Mouse (Mus musculus): ENCODE data around the gene Perm1. TPM values are rescaled to one million over a fixed set of nuclear protein-coding genes. Genes with fewer than 3 reads are reported as not detected.
A peak's percentile ranks its signal among the peaks of the same experiment; 100 is the strongest.

The Perm1 gene
- total RNA-seq (2022) = 100 to 1,000 TPM; 327 to 378 (median 333) TPM

DNA sequence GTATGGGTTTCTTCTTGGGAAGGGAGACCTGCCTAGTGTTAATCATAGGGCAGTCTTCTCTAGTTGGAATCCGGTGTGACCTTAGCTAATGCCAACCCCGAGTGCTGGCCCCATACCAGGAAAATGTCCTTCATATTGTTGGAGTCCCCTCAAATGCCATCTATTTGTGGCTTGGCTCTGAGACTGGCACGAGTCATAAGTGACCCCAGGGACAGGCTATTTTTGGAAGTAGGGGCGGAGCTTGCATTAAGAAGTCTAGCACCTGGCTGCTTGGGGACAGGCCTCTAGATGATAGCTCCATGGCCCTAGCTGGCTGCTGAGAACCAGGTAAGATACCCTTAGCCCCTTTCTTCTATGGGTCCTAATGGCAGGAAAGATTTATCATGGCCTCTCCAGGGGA lies at the start of gene Perm1:
Gene Perm1, plus strand, starts transcription at position 220 of the 400 bp plus-strand sequence.
- peak; percentile 80 for DNase-seq (ENCODE audit: low spot score)

DNA sequence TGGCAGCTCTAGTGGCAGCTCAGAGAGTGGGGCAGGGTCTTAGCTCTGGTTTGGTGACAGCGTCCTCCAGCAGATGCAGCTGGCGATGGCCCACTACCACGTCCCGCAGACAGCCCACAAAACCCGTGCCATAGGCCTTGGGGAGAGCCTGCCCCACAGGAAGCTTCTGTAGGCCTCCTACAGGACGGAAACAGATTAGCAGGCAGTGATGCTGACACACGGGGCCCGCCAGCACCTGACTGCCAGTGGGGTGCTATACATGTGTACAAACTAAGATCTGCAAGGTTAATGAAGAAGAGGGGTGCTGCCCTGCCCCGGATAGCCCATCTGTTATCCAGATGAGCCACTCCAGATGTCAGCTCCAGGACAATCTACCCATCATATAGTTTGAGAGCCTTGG lies 49.2 kb upstream of the Perm1 start:
- no peak for DNase-seq (ENCODE audit: low spot score)

DNA sequence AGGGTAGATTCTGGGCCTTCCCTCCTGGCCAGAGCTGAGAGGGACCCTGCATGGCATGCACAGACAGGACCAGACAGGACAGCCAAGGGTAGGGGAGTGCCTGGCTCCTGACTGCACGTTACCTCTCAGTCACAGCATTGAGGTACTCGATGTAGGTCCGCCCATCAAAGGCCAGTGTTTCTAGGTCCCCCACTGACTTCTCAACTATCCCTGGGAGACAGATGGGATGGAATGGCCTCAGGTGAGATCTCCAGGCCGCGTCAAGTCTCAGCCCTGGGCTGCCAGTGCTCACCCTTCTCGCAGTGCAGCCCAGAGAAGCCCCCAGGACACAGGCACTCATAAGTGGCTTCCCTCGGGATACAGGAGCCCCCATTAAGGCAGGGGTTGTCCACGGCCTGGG lies 47.1 kb upstream of the Perm1 start:
- no peak for DNase-seq (ENCODE audit: low spot score)

DNA sequence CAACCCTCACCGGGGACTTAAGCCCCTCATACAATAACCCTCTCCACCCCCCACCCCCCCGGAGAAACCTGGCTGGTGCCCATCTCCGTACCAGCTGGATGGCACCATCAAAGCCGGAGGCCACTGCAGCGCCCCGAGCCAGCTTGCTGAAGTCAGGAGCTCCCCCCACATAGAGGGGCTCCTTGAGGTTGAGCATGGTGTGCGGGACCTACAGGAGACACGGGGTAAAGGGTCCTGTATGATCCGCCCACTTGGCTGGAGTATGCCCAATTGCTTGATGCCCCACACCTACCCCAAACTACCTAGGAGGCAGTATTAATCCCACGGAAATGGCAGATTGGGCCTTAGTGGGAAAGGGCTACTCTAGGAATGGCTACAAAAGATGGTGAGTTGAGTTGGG lies 46.5 kb upstream of the Perm1 start:
- no peak for DNase-seq (ENCODE audit: low spot score)

DNA sequence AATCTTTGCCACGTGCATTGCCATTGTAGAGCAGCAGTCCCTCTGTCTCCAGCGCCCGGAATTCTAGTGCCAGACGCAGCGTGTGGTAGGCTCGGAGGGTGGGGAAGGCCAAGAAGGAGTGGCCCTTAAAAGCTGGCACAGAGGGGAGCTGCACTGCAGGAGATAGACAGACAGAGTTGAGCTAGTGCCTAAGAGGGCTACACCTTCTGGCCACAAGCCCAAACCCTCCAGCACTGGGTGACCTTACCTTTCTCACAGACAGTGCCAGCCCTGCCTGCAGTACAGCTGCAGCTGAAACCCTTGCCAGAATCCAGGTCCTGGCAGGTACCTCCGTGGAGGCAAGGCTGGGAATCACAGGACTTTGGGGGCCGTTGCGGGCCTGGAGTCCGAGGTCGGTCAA lies 43.8 kb upstream of the Perm1 start:
- peak; percentile 66 for DNase-seq (ENCODE audit: low spot score)

DNA sequence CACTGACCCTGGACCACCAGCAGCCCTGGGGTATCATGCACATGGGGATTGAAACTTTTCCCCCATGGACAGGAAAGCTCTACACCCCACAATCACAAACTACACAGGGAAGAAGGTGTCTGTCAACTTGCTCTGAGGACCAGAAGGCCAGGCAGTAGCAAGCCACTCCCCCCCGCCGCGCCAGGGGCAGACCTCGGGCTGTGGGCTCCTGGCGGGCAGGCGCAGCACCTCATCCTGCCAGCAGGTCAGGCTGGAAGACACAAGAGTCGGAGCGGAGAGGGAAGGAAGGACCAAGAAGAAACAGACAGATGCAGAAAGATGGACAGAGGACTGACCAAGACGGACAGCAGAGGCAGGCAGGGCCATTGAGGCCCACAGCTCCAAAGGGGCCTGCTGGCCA lies 38.0 kb upstream of the Perm1 start:
- no peak for DNase-seq (ENCODE audit: low spot score)

DNA sequence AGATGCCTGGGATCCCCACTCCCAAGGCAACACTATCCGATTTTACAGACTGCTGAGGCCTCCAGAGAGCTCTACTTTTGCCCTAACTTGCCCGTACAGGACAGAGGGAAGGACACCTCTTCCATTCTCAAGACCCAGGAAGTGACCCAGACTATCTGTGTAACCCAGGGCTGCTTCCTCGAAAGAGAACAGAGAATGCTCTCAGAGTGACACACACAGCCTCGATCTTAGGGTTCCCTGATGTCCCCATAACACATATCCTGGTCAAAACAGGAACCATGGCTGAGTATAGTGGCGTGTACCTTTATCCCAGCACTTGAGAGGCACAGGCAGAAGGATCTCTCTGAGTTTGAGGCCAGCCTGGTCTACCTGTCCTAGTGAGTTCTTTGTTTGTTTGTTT lies 31.9 kb upstream of the Perm1 start:
- DNase-seq (ENCODE audit: low spot score) = no peak

DNA sequence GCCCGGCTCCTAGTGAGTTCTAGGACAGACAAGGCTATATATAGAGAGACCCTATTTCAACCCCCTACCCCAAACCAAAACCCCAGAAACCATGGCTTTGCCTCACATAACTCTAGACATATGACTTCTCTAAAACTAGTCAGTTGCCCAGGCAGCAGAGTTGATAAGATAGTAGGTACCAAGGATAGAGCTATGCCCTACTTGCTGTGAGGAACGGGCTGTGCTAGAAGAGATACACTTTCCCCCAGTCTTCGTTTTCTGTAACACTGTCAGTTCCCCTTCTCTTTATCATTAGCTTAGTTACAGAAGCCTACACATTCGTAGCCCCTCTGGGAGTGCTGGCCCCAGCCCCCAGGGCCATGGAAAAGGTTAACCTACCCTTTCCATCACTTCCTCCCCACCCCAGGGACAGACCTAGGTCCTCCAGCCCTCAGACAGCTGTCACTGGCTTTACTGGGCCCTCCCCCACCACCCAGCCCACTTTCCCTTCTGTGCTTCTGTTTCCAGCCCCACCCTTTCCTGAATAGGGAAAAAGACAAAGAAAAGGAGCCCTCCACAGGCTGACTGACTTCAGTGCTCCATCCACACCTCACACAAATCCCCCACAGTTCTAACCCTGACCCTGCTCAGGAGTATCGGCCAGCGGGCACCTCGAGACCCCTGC lies 31.2 kb upstream of the Perm1 start:
- no peak for DNase-seq (ENCODE audit: low spot score)

DNA sequence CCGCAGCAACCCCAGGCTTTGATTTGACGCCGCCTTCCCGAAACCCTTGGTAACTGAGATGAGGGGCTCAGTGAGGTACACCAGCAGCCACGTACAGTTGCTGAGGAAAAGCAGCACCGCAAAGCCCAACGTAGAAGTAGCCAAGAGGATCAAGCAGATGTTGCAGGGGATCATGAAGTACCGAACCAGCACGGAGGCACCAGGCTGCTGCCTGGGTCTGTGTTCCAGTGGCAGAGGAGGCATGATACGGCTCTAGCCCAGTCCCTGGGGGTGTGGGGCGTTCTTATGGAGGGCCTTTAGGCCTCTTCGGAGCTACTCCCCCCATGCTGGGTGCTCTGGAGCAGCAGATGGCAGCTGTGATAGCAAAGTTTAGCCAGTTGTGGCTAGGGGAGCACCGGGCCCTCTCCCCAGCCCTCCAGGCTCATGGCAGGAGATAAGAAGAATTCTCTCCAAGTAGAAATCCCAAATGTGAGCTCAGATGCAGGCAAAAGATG lies 30.2 kb upstream of the Perm1 start:
- no peak for DNase-seq (ENCODE audit: low spot score)

DNA sequence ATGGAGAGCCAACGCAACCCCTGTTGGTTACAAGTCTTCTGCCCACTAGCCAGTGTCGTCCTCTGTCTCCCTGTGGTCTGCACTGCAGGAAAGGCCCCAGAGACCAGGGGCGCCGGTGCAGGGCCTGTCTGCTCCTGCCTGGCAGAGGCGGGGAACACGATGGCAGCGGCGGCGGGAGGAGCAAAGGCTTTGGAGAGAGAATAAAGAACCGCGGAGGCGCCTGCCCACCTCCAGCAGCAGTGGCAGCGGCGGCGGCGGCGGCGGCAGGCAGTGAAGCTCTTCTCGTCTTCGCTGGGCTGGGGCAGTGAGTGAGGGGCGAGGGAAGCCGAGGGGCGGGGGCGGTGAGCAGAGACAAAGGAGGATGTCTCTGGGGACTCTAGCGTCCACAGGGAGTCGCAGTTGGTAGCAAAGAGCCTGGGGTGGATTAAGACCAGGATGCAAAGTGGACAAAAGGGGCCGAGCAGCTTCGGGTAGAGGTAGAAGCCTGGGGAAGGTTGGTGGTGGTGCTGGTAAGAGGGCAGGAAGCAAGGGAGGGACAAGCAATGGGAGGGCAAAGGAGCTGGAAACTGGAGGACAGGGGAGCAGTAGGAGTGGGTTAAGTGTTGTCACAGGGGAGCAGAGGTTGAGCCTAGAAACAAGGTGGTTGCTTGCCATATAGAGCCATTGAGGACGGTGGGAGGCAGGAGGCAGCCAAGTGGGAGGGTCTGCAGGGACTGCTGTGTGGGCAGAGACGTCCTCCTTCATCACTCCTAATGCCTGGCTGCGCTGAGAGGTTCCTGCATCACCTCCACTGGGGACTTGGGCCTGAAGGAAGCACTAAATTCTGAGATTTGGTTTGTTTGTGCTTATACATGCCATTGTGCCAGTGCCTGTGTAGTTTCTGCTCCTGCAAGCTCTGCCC lies 29.5 kb upstream of the Perm1 start:
- no peak for DNase-seq (ENCODE audit: low spot score)

DNA sequence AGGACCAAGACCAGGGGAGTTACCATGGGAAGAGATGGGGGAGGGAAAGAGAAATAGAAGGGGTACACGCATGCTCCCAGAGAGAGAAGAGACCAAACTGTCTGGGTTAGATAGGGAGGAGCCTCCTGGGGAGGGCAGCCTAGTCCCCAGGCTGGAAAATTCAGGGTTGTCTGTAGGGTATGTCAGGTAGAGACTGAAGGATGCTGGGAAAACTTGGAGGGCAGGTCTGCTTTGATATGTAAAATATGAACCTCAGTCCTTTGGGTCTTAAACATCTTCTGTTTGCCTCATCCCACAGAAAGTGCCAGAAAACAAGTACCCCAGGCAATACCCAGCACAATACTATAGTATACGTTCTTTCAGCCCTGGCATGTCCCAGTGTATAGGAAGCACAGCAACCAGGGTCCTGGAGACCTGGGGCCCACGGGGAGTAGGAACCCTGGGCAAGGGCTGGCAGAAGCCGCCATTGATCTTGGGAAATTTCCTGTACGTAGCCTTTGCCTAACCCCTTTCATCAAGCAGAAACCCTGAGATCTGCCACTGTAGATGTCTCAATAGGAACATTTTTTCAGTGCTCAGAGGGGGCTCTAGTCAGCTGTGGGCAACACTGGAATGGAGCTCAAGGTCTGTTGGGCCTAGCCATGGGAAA lies 27.4 kb upstream of the Perm1 start:
- no peak for DNase-seq (ENCODE audit: low spot score)

DNA sequence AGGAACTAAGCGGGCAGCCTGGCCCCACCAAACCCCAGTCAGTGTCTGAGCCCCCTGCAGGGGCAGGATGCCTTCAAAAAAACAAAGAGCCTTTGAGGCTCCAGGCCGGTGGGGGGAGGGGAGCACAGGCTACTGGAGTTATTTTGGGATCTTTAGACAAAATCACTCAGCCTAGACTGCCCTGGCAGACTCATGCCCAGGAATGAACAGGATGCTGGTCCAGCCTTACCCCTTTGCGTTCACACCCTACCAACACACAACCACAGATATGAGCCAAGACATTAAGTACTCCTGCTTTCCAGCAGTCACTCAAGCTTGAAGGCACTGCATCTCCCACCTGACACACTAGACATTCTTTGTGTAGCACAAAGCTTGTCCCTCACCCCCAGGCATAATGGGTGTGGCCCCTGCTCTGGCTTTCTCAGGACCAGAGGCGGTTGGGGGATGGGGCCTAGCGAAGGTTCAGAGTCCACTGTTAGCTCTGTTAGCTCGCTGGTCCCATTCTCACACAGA lies 26.8 kb upstream of the Perm1 start:
- DNase-seq (ENCODE audit: low spot score) = no peak

DNA sequence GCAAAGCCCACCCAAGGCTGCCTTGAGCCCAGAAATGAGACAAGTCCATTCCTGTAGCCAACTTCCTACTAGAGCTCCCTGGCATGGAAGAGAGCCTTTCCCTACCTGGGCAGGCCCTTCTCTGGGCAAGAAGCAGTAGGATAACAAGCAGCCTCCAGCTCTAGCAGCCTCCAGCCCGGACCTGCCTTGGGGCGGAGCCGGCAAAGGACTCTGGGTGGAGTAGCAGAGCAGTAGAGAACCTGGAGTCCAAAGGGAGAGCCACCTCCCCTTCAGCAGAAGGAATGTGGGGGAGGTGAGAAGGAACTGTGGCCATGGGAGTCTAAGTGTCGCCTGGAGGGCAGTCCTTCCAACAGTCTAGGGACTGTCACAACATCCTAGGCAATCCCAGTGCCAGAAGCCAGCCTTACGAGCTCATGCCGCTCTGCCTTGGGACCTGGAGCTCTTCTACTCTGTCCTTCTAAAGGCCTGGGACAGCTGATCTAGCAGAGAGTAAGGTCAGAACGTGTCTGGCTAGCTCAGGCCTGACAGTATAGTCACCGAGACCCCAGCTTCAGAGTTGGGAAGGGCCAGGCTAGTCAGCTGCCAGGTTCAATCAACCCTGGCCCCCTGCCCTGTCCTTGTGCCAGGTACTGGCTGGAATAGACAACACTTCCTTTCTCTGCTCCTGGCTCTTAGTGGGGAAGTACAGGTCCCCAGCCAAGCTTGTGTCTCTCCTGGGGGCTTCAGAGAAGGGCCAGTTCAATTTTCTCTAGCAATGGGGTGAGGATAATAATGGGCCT lies 23.1 kb upstream of the Perm1 start:
- DNase-seq (ENCODE audit: low spot score) = no peak

DNA sequence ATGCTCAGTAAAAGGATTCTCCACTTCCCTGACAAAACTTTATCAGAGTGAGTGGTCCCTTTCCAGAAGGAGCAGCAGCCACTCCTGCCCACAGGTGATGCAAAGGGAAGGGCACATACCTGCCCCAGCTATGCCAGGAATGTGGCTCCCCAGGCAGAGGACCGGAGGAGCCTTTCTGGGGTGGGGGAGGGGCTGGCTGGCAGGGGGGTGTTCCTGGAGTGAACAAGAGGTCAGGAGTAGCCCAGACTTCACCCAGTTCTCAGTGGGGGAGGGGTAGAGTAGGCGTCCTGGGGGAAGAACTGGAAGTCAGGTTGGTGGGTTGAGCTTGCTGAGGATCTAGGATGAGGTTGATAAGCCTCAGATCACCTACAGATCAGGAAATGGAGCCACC lies 22.5 kb upstream of the Perm1 start:
- no peak for DNase-seq (ENCODE audit: low spot score)

DNA sequence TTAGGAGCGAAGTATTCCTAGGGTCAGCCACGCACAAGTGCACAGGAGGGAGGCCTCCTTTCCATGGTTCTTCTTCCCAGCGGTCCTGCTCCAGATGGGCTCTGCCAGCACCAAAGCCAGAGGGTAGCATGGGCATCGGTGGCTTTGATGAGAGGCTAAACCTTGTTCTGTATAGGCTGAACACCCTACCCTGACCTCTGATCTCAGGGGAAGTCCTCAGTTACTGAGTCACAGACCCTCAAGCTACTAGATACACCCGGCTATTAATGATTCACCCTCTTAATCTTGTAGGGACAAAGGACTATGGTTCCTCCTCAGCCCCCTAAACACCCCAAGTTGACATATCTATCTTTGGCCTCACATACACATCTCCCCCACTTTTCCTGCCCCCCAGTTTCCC lies 21.8 kb upstream of the Perm1 start:
- no peak for DNase-seq (ENCODE audit: low spot score)

DNA sequence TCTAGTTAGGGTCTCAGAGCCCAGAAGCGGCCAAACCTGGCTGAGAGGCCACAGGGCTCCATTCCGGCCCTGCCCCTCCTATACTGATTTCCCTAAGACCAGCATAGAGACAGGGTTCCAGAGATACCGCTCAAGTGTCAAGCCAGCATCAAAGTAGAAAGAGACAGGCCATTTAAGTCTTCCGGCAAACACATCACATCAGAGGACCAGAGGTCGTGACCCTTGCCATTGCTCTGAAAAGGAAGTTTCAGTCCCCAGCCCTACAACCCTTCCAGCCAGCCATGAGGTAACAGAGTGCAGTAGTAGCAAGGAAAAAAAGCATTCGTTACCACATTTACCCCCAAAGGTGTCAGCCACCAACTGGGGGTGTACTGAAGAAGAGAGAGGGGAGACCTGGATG lies 21.3 kb upstream of the Perm1 start:
- DNase-seq (ENCODE audit: low spot score) = no peak

DNA sequence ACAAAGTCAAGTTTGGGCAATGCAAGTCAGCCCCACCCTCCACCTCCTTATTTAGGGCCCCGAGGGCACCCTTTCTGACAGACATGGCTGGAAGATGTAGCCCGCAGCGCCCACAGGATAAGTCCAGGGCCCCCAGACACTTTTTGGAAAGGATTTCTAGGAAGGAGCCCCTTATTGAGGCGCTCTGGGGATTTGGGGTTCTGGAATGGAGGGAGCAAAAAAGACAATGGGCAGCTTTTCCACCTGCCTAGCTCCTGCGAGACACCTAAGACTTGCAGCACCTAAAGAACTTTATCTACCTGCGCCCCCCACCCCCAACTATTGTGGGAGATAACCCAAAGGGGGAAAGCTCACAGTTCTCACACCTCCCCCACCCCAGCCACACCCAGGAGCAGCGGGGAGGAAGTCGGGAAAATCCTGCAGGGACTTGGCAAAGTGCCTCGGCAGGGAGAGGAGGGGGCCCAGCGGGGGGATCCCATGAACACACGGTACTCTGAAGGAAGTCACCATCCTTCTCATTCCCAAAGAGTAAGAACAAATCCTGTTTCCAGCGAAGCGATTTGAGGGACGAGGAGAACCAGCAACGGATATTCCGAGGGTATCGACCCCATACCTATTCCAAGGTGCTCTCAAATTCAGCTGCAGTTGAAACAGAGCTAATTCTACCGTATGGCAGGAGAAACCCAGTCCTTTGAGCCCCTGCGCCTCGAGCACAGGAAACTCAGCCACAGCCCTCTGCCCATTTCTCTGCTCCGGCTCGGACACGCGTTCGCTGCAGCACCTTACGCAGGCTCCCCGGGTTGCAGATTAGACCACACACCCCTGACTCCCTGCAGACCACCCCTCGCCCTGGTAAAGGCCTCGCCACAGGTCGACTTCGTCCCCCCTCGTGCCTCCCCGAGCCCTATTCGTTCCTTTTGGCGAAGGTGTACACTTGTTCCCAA lies 19.5 kb upstream of the Perm1 start:
- no peak for DNase-seq (ENCODE audit: low spot score)

DNA sequence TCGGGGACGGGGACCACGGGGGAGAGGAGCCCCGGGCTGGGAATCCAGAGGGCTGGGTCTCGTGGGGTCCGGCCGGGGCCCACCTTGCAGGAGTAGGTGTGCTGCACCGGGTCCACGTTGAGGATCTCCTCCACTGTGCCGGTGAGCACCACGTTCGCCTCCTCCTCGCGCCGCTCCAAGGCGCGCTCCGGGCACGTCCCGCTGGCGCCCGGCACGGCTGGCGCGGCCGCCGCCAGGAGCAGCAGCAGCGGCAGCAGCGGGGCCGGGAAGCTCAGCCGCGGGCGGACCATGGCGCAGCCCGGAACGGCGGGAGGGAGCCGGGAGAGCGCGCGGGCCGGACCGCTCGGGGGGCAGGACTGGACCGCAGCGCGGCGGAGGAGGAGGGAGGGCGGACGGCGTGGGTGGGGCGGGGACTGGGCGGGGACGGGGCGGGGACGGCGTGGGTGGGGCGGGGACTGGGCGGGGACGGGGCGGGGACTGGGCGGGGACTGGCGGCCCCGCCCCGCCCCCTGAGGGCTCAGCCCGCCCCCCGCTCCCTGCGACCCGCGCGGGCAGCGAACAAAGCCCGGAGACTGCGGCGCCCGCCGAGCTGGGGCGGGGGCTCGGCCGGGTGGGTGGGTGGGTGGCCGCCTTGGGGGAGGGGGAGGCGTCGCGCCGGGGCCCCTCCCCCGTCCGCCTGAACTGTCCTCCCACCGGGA lies 18.4 kb upstream of the Perm1 start, which contains the start of gene Agrn:
Gene Agrn, minus strand, starts transcription at position 358 of the 698 bp plus-strand sequence.
- no peak for DNase-seq (ENCODE audit: low spot score)

DNA sequence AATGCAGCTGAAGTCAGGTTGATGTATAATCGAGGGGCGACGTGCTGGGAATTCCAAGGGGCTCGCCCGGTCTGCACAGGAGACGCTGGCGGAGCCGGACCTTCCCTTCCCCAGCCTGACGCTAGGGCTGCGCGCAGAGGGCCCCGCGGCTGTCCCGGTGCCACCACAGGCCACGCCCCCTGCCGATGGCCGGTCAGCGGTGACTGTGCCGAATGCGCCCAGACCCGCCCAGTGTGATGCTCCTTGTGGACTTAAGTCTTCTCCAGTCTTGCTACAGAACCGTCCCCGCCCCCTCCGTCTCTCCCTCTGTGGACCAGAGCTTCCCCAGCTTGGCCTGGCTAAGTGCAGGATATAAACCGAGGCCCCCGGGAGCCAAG lies 17.9 kb upstream of the Perm1 start:
- DNase-seq (ENCODE audit: low spot score) = peak; percentile 86
